ENCODE assay signal across 9 mouse cellular contexts in the genomic region with DNA sequence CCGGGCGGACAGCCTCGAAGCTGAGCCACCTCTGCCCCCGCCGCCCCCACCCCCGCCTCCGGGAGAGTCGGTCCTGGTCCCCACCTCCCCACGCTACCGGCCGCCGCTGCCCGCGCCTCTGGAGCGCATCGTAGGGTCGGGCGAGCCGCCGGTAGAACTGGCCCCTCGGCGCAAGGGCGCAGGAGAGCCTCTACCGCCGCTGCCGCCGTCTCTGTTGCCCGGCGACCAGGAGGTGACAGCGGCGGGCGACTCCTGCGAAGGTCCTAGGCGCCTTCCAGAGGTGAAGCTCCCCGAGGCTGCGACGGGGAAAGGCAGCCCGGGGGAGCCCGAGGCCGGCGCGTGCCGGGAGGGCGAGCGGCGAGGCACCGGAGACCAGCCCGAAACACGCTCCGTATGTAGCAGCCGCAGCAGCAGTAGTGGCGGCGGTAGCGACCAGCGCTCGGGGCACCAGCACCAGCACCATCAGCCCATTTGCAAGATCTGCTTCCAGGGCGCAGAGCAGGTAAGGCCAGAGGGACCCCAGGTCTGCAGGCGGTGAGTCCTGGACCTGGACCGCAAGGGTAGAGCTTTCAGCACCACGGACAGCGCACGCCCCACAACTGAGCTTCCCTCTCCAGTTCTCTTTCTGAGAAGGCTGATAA. TPM values are rescaled to one million over a fixed set of nuclear protein-coding genes. Genes with fewer than 3 reads are reported as not detected.
DNase-seq lines count a peak whose midpoint lies in the region; ATAC-seq and TF ChIP-seq lines count a peak whose summit lies in the region.
"Had no signal": no experiment of that assay in that cellular context is flagged by ENCODE, and none has a peak within 500 bp of the region (broad histone marks: within the 10 kb centered on the region; RNA-seq: fewer than 3 reads in every experiment).

No protein-coding gene starts in this region.

- WGBS in heart, adult 2 months, result under 1% methylated on average over 59 of the region's 62 CpGs
- under 1% methylated on average over 59 of the region's 62 CpGs for WGBS in hindbrain, postnatal 0 days

- H3K9me3 ChIP-seq in hindbrain, postnatal 0 days (ENCODE audit: low read length), result no peaks in the 10 kb centered on the region

- intact Hi-C loops in heart, adult 2 months (cut with DNase I), result no loop called here
- intact Hi-C loops in heart, postnatal 25 days (cut with DNase I), result no loop called here
- intact Hi-C loops in left cerebral cortex, postnatal 14 days (cut with DNase I), result loop anchor here (5.0 kb wide), 1 partner anchor 312 kb away; no protein-coding TSS in a partner anchor

- no peak overlapping the region for H3K9ac ChIP-seq in heart, adult 2 months (ENCODE audit: low read depth, low read length)
- H3K9ac ChIP-seq in hindbrain, postnatal 0 days (replicated peaks; ENCODE audit: low read length), result peak overlapping the region; percentile 74

- H3K79me2 ChIP-seq in heart, adult 2 months (replicated peaks; ENCODE audit: control insufficient read depth, insufficient read depth, low read length), result no peaks in the 10 kb centered on the region

- peak; percentile 44 for ATAC-seq in hindbrain, postnatal 0 days

- no peak overlapping the region; the same call in 1 of the 2 replicates for H3K4me3 ChIP-seq in heart, adult 2 months
- H3K4me3 ChIP-seq in hindbrain, postnatal 0 days (ENCODE audit: low read length), result peak overlapping the region; percentile 70

- no peak for TF ChIP-seq CTCF in heart, adult 2 months (IDR thresholded peaks at IDR 0.05)
- no peak for TF ChIP-seq CTCF in hindbrain, postnatal 0 days (IDR thresholded peaks at IDR 0.05; ENCODE audit: low read depth)

- TF ChIP-seq EP300 in heart, adult 2 months (IDR thresholded peaks at IDR 0.05; ENCODE audit: insufficient read depth, low read depth, low read length), result no peak

- no peaks in the 10 kb centered on the region; the same call in 1 of the 2 replicates for H3K4me1 ChIP-seq in heart, adult 2 months (ENCODE audit: control insufficient read depth, insufficient read depth, low read length)
- H3K4me1 ChIP-seq in hindbrain, postnatal 0 days (ENCODE audit: insufficient read depth, low read length), result no peaks in the 10 kb centered on the region

- H3K27me3 ChIP-seq in heart, adult 2 months (ENCODE audit: control insufficient read depth, insufficient read depth, low read length), result no peaks in the 10 kb centered on the region; the same call in 1 of the 2 replicates
- no peaks in the 10 kb centered on the region for H3K27me3 ChIP-seq in hindbrain, postnatal 0 days (ENCODE audit: insufficient read depth, low read length)
- 0 out of 2 replicates have a peak, but pooled peaks cover 2% of the 10 kb centered on the region for H3K27me3 ChIP-seq in splenic B cell, adult 2 months (ENCODE audit: control insufficient read depth, insufficient read depth, low read length, poor library complexity, severe bottlenecking)

- peak; percentile 47 to 70 for DNase-seq in heart, adult 2 months
- no peak for DNase-seq in heart, postnatal 25 days (ENCODE audit: low spot score)
- peak; percentile 16 for DNase-seq in cerebellum, adult 8-10 months
- peak; percentile 9 to 34 for DNase-seq in frontal cortex, postnatal 10 days (ENCODE audit: low spot score in 2 of 2)
- DNase-seq in hindbrain, postnatal 0 days (ENCODE audit: low spot score), result peak; percentile 67
- peak; percentile 6 to 34 for DNase-seq in left cerebral cortex, postnatal 14 days (ENCODE audit: low spot score in 2 of 2)
- peak; percentile 87 for DNase-seq in mesoderm, embryonic 11.5 days (ENCODE audit: low read depth, low spot score)
- peak; percentile 30 for DNase-seq in splenic B cell, adult 2 months (ENCODE audit: low read depth, low spot score)

- H3K36me3 ChIP-seq in heart, adult 2 months (ENCODE audit: control insufficient read depth, insufficient read depth, low read length), result 0 out of 2 replicates have a peak, but pooled peaks cover 2% of the 10 kb centered on the region
- no peaks in the 10 kb centered on the region for H3K36me3 ChIP-seq in hindbrain, postnatal 0 days (ENCODE audit: insufficient read depth, low read length)
- no peaks in the 10 kb centered on the region for H3K36me3 ChIP-seq in splenic B cell, adult 2 months (ENCODE audit: control insufficient read depth, insufficient read depth, low read length, poor library complexity, severe bottlenecking)

- H3K27ac ChIP-seq in heart, adult 2 months, result no peak overlapping the region
- peak overlapping the region; percentile 77 for H3K27ac ChIP-seq in hindbrain, postnatal 0 days

- H3K4me2 ChIP-seq in hindbrain, postnatal 0 days (ENCODE audit: low read depth, low read length), result peak overlapping the region; percentile 74

- TF ChIP-seq POLR2A in heart, adult 2 months (IDR thresholded peaks at IDR 0.05; ENCODE audit: insufficient read depth, low read depth, low read length), result no peak

RNA-seq across cellular contexts. Expression of a gene that starts 0.6 kb away (rescaled TPM):
- under 1 TPM; 0.18 to 0.25 TPM for total RNA-seq in heart, adult 2 months (2021)
- polyA plus RNA-seq in heart, adult 2 months (2012; rRNA removed), result 0.47 and 0.74 TPM in 2 replicates
- under 1 TPM in 1 of 2 experiments, not detected in 1; 0.36 TPM for total RNA-seq in heart, postnatal 25 days (2021)
- 8.2 and 11.5 TPM in 2 replicates for total RNA-seq in hindbrain, postnatal 0 days (2014; rRNA removed)
- 8.7 and 9.7 TPM in 2 replicates for polyA plus RNA-seq in hindbrain, postnatal 0 days (2015; fragmentation: Nextera tagmentation; extraction: Ambion mirVana)
- total RNA-seq in left cerebral cortex, postnatal 14 days (2021), result 10 to 100 TPM; 10.2 to 10.7 TPM
- polyA plus RNA-seq: spleen, adult 2 months had no signal
